Mouse (Mus musculus): ENCODE data around the gene Cwc15. TPM values are rescaled to one million over a fixed set of nuclear protein-coding genes. Genes with fewer than 3 reads are reported as not detected.

Cwc15 gene
- total RNA-seq, 2 experiments from 2014 or later, result 66.3 to 67.3 TPM

GRCm38 (mm10) chr9:14547584-14548365, 47.4 kb downstream of the Cwc15 start:
- peak; percentile 28 to 52 for DNase-seq

GRCm38 (mm10) chr9:14548366-14548761, 47.9 kb downstream of the Cwc15 start:
- DNase-seq, result no peak

- no peak for DNase-seq
These were observed 57.9 kb downstream of the Cwc15 start for GRCm38 (mm10) chr9:14558332-14558731.

GRCm38 (mm10) chr9:14559430-14559829, 59.0 kb downstream of the Cwc15 start:
- peak in 1 of 2 experiments; percentile 43 for DNase-seq

GRCm38 (mm10) chr9:14559996-14560395, 59.6 kb downstream of the Cwc15 start:
- DNase-seq, result no peak

Other genes with a start within 250 kb of the Cwc15 start
- gene Sesn3, start 225.6 kb upstream of the Cwc15 start, total RNA-seq (2021), result 10 to 100 TPM; 21.4 to 25.5 TPM
- gene Endod1, start 119.1 kb upstream of the Cwc15 start, total RNA-seq (2021), result 1 to 10 TPM; 7.1 to 8.7 TPM
- gene Kdm4d, start 135 bp upstream of the Cwc15 start, total RNA-seq (2021), result not detected
- gene Amotl1, start 144.4 kb downstream of the Cwc15 start, total RNA-seq (2021), result 10 to 100 TPM; 57.6 to 60.4 TPM
- not detected for gene Piwil4, start 240.1 kb downstream of the Cwc15 start, total RNA-seq (2021)

All from heart, adult 18-20 months (tissue).